Mouse (Mus musculus) hindbrain, postnatal 0 days (tissue): ENCODE measurements at regions not wholly inside any gene's neighbourhood (a gene's known extent, or its start where the extent isn't known, plus 50 kb on each side); places are given as distances from the start of the nearest gene placed in this dataset.
A peak's percentile ranks its signal among the peaks of the same experiment; 100 is the strongest.
"Not testable (repeated sequence)": the region's sequence is repeated elsewhere in the genome, so short reads cannot be mapped to it uniquely, and the experiment has no call there.

Experiments
- ATAC-seq: fragments of 200-750 bp; cut with Nextera tagmentation; 2 replicates; pipeline ENCODE4 v1.8.0; 2017; ENCODE audit warnings: mild to moderate bottlenecking, moderate TSS enrichment, moderate library complexity
- DNase-seq: peaks from one replicate; pipeline ENCODE4 v3.0.0-alpha.2; 2015; ENCODE audit warnings: low spot score
- H3K27ac ChIP-seq: fragments of 300-500 bp; sonication (generic); 2 replicates; pipeline ENCODE4 v1.5.1; 2014; ENCODE audit warnings: mild to moderate bottlenecking
- H3K27me3 ChIP-seq: fragments of 300-500 bp; sonication (generic); 2 replicates; pipeline ENCODE4 v1.6.1; 2014; ENCODE audit warnings: low read length, mixed read lengths; ENCODE audit not compliant: insufficient read depth
- H3K36me3 ChIP-seq: fragments of 300-500 bp; sonication (generic); 2 replicates; pipeline ENCODE4 v1.6.1; 2014; ENCODE audit warnings: low read length, mixed read lengths; ENCODE audit not compliant: insufficient read depth
- H3K4me1 ChIP-seq: fragments of 300-500 bp; sonication (generic); 2 replicates; pipeline ENCODE4 v1.6.1; 2014; ENCODE audit warnings: antibody characterized with exemption, low read length, mixed read lengths; ENCODE audit not compliant: insufficient read depth
- H3K4me2 ChIP-seq: fragments of 300-500 bp; sonication (generic); 2 replicates; pipeline ENCODE4 v1.6.1; 2014; ENCODE audit warnings: low read depth, mild to moderate bottlenecking, low read length, moderate library complexity, mixed read lengths
- H3K4me3 ChIP-seq: fragments of 300-500 bp; sonication (generic); 2 replicates; pipeline ENCODE4 v1.5.1; 2014; ENCODE audit warnings: low read length
- H3K9ac ChIP-seq: fragments of 300-500 bp; sonication (generic); replicated peaks from 2 replicates; pipeline ENCODE4 v1.6.1; 2014; ENCODE audit warnings: mild to moderate bottlenecking, low read length, moderate library complexity, mixed read lengths
- H3K9me3 ChIP-seq: fragments of 300-500 bp; sonication (generic); 2 replicates; pipeline ENCODE4 v1.6.1; 2016; ENCODE audit warnings: low read length, mixed read lengths
- CTCF ChIP-seq: IDR thresholded peaks from 2 replicates; pipeline ENCODE4 v1.5.1; 2016; ENCODE audit warnings: antibody characterized with exemption, control low read depth, low read depth
- WGBS: fragments of 180-500 bp; shearing (Covaris S2); extraction: QIAGEN DNeasy Blood & Tissue Kit; methylation state at CpG from one replicate; pipeline ENCODE4 v1.1.7; 2014; 5-methylcytosine and 5-hydroxymethylcytosine counted together

GRCm38 (mm10) chr2:168399088-168399709, 117.7 kb upstream of the Kcng1 start:
- H3K4me1 ChIP-seq: peaks cover 3% of the 10 kb centered on the region; the same call in 1 of the 2 replicates
- H3K27me3 ChIP-seq: no peaks in the 10 kb centered on the region
- 38% methylated on average over 14 of the region's 14 CpGs for WGBS
- TF ChIP-seq CTCF: no peak
- DNase-seq (peak; percentile 57), ATAC-seq (no peak)
- H3K4me2 ChIP-seq: no peak overlapping the region
- H3K4me3 ChIP-seq: no peak overlapping the region
- H3K9ac ChIP-seq: no peak overlapping the region
- peak overlapping the region; percentile 32; the same call in 1 of the 2 replicates for H3K27ac ChIP-seq
- no peaks in the 10 kb centered on the region for H3K36me3 ChIP-seq
- no peaks in the 10 kb centered on the region for H3K9me3 ChIP-seq

DNA sequence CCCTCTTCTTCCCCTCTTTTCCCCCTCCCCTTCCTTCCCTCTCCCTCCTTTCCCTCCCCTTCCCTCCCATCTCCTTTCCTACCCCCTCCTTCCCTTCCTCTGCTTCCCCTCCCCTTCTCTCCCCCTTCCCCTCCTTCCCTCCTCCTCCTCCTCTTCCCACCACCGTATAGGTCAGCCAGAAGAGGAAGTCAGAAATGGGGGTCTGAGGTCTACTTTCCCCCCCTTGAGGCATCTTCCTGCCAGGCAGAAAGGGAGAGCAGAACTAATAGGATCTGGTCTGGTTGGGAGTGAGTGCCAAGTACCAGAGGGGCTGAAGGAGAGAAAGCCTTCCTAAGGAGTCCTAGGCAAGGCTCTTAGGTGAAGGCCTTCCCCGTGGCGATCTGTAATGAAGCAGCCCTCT, 114.8 kb upstream of the Kcng1 start:
- no peak for DNase-seq
- Histone ChIP-seq H3K4me1 (no peaks in the 10 kb centered on the region; the same call in 1 of the 2 replicates), H3K27me3 (no peaks in the 10 kb centered on the region), H3K4me2 (no peak overlapping the region), H3K9ac (no peak overlapping the region), H3K36me3 (no peaks in the 10 kb centered on the region), H3K9me3 (no peaks in the 10 kb centered on the region), H3K4me3 (no peak overlapping the region), H3K27ac (no peak overlapping the region)
- 60% methylated on average over 3 of the region's 3 CpGs for WGBS
- TF ChIP-seq CTCF: no peak
- no peak for ATAC-seq

- Histone ChIP-seq H3K4me3 (no peak overlapping the region), H3K27me3 (no peaks in the 10 kb centered on the region), H3K4me1 (no peaks in the 10 kb centered on the region), H3K9ac (no peak overlapping the region), H3K9me3 (no peaks in the 10 kb centered on the region), H3K4me2 (no peak overlapping the region), H3K36me3 (no peaks in the 10 kb centered on the region), H3K27ac (no peak overlapping the region)
- 93% methylated on average over 18 of the region's 18 CpGs for WGBS
- ATAC-seq (no peak), DNase-seq (no peak)
- no peak for TF ChIP-seq CTCF
These were observed 111.8 kb upstream of the Kcng1 start for GRCm38 (mm10) chr2:168393341-168393740.

- H3K27ac ChIP-seq, ATAC-seq, H3K4me2 ChIP-seq, H3K27me3 ChIP-seq, H3K9ac ChIP-seq, H3K4me1 ChIP-seq, H3K36me3 ChIP-seq, H3K9me3 ChIP-seq, DNase-seq, H3K4me3 ChIP-seq: not testable (repeated sequence)
- 72% methylated on average over 3 of the region's 3 CpGs for WGBS
These were observed 110.6 kb upstream of the Kcng1 start for GRCm38 (mm10) chr2:168392171-168392570.

DNA sequence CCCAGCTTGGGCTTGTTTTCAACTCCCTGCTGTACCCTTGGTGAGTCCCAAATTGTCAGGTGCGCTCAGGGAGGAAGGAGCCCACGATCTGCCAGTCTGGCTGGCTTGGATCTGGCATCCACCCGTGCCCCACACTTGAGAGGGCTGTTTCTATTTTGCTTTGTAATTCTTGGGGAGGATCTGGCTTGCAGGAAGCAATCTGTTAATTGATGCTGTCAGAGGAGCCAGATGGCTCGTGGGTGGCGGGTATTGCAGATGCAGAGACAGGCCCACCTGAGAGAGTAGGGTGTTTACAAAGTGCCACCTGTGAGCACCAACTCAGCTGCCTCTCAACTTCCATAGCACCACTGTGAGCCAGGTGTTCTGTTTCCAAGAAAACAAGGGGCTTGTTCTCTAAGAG, 99.1 kb upstream of the Kcng1 start:
- ATAC-seq (no peak), DNase-seq (peak; percentile 8)
- no peak for TF ChIP-seq CTCF
- Histone ChIP-seq H3K9me3 (no peaks in the 10 kb centered on the region), H3K36me3 (no peaks in the 10 kb centered on the region), H3K4me1 (no peaks in the 10 kb centered on the region), H3K27ac (no peak overlapping the region), H3K4me2 (no peak overlapping the region), H3K9ac (no peak overlapping the region), H3K4me3 (no peak overlapping the region), H3K27me3 (no peaks in the 10 kb centered on the region)
- WGBS: 60% methylated on average over 5 of the region's 5 CpGs

DNA sequence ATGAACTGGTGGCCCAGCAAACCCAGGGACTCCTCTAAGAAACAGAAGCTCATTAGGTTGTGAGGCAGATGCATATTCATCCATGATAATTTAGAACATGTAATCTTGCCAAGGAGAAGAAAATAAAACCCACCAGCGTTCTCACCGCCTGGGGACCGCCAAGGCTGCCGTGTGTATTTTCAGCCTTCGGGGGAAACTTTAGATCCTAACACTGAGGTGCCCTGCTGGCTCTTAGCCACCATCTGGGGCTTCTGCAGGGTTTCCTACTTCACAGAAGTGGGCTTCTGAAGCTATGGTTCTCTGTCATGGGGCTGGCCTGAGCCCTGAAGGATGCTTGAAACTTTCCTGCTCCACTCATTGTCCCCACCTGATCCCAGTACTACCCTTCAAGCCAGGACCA, 90.8 kb upstream of the Kcng1 start:
- Histone ChIP-seq H3K36me3 (no peaks in the 10 kb centered on the region), H3K4me1 (no peaks in the 10 kb centered on the region), H3K4me3 (no peak overlapping the region), H3K9ac (no peak overlapping the region), H3K27ac (no peak overlapping the region), H3K27me3 (no peaks in the 10 kb centered on the region), H3K9me3 (0 out of 2 replicates have a peak, but pooled peaks cover 5% of the 10 kb centered on the region), H3K4me2 (no peak overlapping the region)
- WGBS: 94% methylated on average over 5 of the region's 5 CpGs
- ATAC-seq (no peak), DNase-seq (no peak)
- TF ChIP-seq CTCF: no peak

- WGBS: 58% methylated on average over 3 of the region's 3 CpGs
- TF ChIP-seq CTCF: no peak
- Histone ChIP-seq H3K9ac (no peak overlapping the region), H3K27ac (no peak overlapping the region), H3K27me3 (no peaks in the 10 kb centered on the region), H3K4me3 (no peak overlapping the region), H3K4me2 (no peak overlapping the region), H3K36me3 (no peaks in the 10 kb centered on the region), H3K9me3 (0 out of 2 replicates have a peak, but pooled peaks cover 5% of the 10 kb centered on the region), H3K4me1 (no peaks in the 10 kb centered on the region)
- DNase-seq (no peak), ATAC-seq (no peak)
These were observed 89.7 kb upstream of the Kcng1 start for GRCm38 (mm10) chr2:168371245-168371644.
